Mouse (Mus musculus) embryonic stem cell, embryonic (primary cell): ENCODE measurements at regions not wholly inside any gene's neighbourhood (a gene's known extent, or its start where the extent isn't known, plus 50 kb on each side); places are given as distances from the start of the nearest gene placed in this dataset.

Experiments
- CTCF ChIA-PET, 4 experiments: fragments of 300-600 bp in 2 of 4; fragments of 350-600 bp in 2 of 4; sonication (Branson Sonifier 250); formaldehyde crosslinking; loops; one replicate each; lab custom pipeline; 2022; ENCODE audit warnings: inconsistent platforms in 2 of 4; lab: Charles Lee
- POLR2A ChIA-PET, 4 experiments: fragments of 300-600 bp in 2 of 4; fragments of 350-600 bp in 2 of 4; sonication (Branson Sonifier 250); formaldehyde crosslinking; loops; one replicate each; lab custom pipeline; 2022; ENCODE audit warnings: antibody characterized with exemption in 4 of 4, inconsistent platforms in 1 of 4; lab: Charles Lee

DNA sequence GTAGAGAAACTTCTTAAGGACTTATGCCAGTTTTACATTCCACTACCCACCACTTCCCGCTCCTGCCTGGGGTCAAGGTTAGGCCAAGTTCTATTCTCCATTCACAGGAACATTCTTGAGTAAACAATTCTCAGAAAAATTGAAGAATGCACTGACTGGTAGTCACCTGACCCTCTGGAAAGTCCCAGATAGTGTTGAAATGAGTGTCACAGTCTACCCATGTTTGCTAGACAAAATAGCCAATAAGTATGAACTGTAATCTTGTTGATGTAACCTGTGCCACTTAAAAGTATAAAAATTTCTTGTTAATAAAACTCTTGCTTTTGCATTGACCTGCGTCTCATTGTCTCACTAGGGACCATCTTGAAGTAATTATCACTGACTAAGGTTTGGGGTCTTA lies 1487.9 kb downstream of the Tbl1xr1 start:
- ChIA-PET CTCF (no interaction called here), POLR2A (no interaction called here)

DNA sequence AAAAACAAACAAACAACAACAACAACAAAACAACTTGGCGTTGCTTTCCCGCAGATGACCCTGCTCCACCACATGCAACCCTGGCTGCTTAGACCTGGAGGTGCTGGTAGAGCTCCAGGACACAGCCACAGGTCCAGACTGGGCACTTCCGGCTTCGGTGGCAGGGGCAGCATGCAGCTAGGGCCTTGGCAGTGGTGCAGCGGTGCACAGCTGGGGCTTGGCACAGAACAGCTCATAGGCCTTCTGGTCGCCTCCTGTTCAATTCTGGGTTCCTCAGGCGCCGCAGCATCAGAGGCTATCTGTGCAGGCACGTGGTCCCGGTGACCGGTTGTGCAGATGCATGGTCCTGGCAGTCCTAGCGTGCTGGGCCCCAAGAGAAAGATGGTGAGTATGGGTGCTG lies 1492.4 kb downstream of the Tbl1xr1 start:
- ChIA-PET CTCF (no interaction called here), POLR2A (no interaction called here)

DNA sequence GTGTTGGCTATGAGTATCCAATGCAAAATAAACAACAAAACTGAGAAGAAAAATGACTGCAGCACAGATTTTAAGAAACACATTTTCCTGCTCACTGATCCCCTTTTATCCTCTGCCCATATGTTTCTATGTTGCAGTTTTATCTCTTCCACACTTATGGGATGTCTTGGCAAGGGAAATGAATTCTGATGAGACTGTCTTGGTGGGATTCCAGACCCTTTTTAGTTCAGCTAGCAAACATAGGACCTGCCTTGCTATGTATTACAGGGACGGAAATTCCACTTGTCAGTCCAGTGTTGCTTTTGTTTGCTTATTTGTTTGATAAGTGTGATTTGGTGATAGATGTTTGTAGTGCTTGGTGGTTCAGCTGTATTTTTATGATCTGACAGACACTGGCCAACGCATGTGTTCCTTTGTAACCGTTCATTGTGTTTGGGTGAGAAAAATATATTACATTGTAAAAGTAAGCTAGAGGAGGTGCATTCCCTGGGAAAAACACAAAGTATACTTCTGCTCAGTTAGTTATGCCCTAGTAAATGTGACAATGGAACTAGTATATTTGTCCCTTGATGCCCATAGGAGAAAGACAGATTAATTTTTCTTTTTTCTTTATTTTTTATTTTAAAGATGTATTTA lies 1516.2 kb downstream of the Tbl1xr1 start:
- ChIA-PET POLR2A (no interaction called here), CTCF (no interaction called here)

DNA sequence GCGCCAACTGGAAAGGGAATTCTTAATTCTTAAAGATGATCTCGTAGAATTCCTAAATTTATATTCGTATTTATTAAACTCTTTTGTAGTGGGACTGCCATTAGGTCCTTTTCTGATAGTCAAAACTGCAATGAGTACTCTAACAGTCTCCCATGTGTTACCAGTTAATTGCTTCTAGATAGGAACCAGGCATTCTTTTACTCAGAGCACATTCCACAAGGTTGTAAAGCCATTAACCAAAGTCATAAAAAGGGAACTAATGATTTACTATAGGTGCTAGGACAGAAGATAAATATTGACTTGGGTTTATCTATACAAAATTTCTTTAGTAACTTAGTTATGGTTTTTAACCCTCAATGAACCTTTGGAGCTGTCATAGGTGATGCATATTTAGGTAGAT lies 1525.0 kb downstream of the Tbl1xr1 start:
- ChIA-PET CTCF (no interaction called here), POLR2A (no interaction called here)

DNA sequence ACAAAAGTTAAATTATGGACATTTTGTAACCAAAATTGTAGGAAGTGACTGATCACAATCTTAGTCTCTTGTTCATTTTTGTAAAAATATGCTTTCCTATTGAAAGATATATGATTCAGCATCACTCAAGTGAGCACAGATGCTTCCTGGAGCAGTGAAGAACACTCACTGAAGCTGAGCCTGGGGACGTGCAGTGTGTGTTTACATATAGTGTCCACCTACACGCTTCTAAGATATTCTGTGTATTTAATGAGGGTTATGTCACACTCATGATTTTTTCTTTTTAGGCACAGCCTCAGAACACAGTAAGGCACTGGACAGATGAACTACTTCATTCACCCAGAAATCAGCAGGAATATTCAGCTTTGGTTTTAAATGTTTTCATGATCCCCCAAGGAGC lies 1533.6 kb downstream of the Tbl1xr1 start:
- ChIA-PET POLR2A (no interaction called here), CTCF (no interaction called here)

DNA sequence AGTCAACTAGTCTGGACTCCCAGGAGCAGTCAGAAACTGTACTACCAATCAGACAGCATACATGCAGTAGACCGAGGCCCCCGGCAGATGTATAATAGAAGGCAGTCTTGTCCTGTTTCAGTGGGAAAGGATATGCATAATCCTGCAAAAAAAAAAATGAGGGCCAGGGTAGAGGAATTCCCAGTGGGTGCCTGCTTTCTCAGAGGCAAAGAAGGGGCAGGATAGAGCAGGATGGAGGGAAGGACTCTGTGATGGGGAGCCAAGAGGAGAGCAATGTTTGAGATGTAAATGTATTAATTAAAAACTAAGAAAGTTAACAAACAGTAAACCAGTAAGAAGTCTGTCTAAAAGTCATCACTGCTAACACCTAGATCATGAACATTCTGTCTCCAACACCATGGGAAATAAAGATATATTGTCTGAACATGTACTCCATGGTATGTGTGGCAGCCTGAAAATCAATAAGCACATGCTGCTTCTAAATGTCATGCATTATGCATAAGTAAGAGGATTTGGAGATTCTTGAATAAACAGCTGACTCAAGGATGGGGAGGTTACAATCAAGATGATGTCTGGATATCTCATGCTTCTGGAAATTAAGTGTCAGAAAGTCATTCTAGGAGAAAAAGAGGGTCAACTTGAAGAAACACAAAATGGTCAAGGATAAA lies 1485.3 kb downstream of the Naaladl2 start:
- CTCF ChIA-PET, result no interaction called here

DNA sequence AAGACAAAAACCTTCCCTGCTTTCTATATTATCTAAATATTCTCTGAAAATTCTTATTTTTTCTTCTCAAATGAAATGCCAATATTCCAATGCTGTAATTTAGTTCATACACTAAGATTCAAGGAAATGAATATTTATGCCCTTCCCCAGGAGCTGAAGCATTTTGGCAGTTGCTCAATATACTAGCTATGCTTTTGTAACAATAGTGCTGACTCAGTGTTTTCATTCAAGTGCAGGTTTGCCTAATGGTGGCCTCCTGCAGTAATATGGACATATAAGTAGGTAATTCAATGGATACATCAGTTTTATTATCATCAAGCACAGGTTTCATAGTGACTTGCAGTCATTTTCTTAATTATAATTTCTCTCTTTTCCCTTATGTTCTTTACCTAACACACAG lies 1437.3 kb downstream of the Naaladl2 start:
- ChIA-PET CTCF (no interaction called here), POLR2A (no interaction called here)

More for the DNA sequence above, 1485.3 kb downstream of the Naaladl2 start:
- POLR2A ChIA-PET, result no interaction called here
